Mouse (Mus musculus) forebrain, embryonic 15.5 days (tissue): Measurements from ENCODE around the gene Tnr. TPM values are rescaled to one million over a fixed set of nuclear protein-coding genes. Genes with fewer than 3 reads are reported as not detected.
A peak's percentile ranks its signal among the peaks of the same experiment; 100 is the strongest.

ENCODE experiments used
- ATAC-seq: fragments of 200-750 bp; cut with Nextera tagmentation; replicated peaks from 2 replicates; pipeline ENCODE4 v1.8.0; 2017; ENCODE audit warnings: mild to moderate bottlenecking, moderate TSS enrichment, moderate library complexity
- H3K27ac ChIP-seq: fragments of 300-500 bp; sonication (generic); replicated peaks from 2 replicates; pipeline ENCODE4 v1.5.1; 2015; ENCODE audit warnings: mild to moderate bottlenecking, inconsistent platforms
- H3K27me3 ChIP-seq: fragments of 300-500 bp; sonication (generic); 2 replicates; pipeline ENCODE4 v1.6.1; 2015; ENCODE audit warnings: inconsistent platforms
- H3K36me3 ChIP-seq: fragments of 300-500 bp; sonication (generic); 2 replicates; pipeline ENCODE4 v1.6.1; 2015; ENCODE audit warnings: mild to moderate bottlenecking, inconsistent platforms
- H3K4me1 ChIP-seq: fragments of 300-500 bp; sonication (generic); 2 replicates; pipeline ENCODE4 v1.6.1; 2015; ENCODE audit warnings: inconsistent platforms
- H3K4me2 ChIP-seq: fragments of 300-500 bp; sonication (generic); replicated peaks from 2 replicates; pipeline ENCODE4 v1.6.1; 2015; ENCODE audit warnings: mild to moderate bottlenecking, inconsistent platforms
- H3K4me3 ChIP-seq: fragments of 300-500 bp; sonication (generic); 2 replicates; pipeline ENCODE4 v1.5.1; 2015; ENCODE audit warnings: mild to moderate bottlenecking, inconsistent platforms
- H3K9ac ChIP-seq: fragments of 300-500 bp; sonication (generic); replicated peaks from 2 replicates; pipeline ENCODE4 v1.6.1; 2015; ENCODE audit warnings: mild to moderate bottlenecking, inconsistent platforms
- H3K9me3 ChIP-seq: fragments of 300-500 bp; sonication (generic); 2 replicates; pipeline ENCODE4 v1.6.1; 2016; ENCODE audit warnings: inconsistent platforms
- WGBS: fragments of 180-500 bp; shearing (Covaris S2); methylation state at CpG from one replicate; pipeline ENCODE4 v1.1.7; 2015; ENCODE audit warnings: mixed read lengths; 5-methylcytosine and 5-hydroxymethylcytosine counted together
- polyA plus RNA-seq: library from polyadenylated mRNA; unstranded; fragments of >200 nt; fragmentation: Nextera tagmentation; extraction: Ambion mirVana; gene quantifications from 2 replicates; pipeline ENCODE4 v1.2.1, GENCODE M21; 2015

The Tnr gene
- polyA plus RNA-seq, 1 experiment from 2014 or later = 6.7 TPM

GRCm38 (mm10) chr1:159816614-159817371 is 293.2 kb downstream of the Tnr start:
- Histone ChIP-seq H3K4me3 (no peak overlapping the region), H3K27me3 (no peaks in the 10 kb centered on the region), H3K9ac (no peak overlapping the region), H3K9me3 (no peaks in the 10 kb centered on the region), H3K4me2 (no peak overlapping the region), H3K27ac (no peak overlapping the region), H3K4me1 (peaks cover 15% of the 10 kb centered on the region), H3K36me3 (no peaks in the 10 kb centered on the region)
- no peak for ATAC-seq
- WGBS = 58% methylated on average over 8 of the region's 8 CpGs

GRCm38 (mm10) chr1:159819511-159819910 is 295.9 kb downstream of the Tnr start:
- no peak overlapping the region for H3K4me3 ChIP-seq
- no peak overlapping the region for H3K4me2 ChIP-seq
- no peaks in the 10 kb centered on the region for H3K9me3 ChIP-seq
- no peaks in the 10 kb centered on the region for H3K36me3 ChIP-seq
- H3K9ac ChIP-seq = no peak overlapping the region
- peaks cover 7% of the 10 kb centered on the region; the same call in 1 of the 2 replicates for H3K4me1 ChIP-seq
- 38% methylated on average over 3 of the region's 3 CpGs for WGBS
- no peaks in the 10 kb centered on the region for H3K27me3 ChIP-seq
- H3K27ac ChIP-seq = 0 out of 2 replicates have a peak overlapping the region, but pooled peaks have one; percentile 11
- peak; percentile 32; the same call in 1 of the 2 replicates for ATAC-seq

GRCm38 (mm10) chr1:159822416-159822815 is 298.8 kb downstream of the Tnr start:
- peak; percentile 83; the same call in 1 of the 2 replicates for ATAC-seq
- Histone ChIP-seq H3K4me1 (peaks cover 7% of the 10 kb centered on the region; the same call in 1 of the 2 replicates), H3K9me3 (no peaks in the 10 kb centered on the region), H3K36me3 (no peaks in the 10 kb centered on the region), H3K9ac (no peak overlapping the region), H3K4me2 (no peak overlapping the region), H3K27me3 (no peaks in the 10 kb centered on the region), H3K27ac (peak overlapping the region; percentile 75), H3K4me3 (no peak overlapping the region)
- 82% methylated on average over 2 of the region's 2 CpGs for WGBS

- Histone ChIP-seq H3K4me3 (no peak overlapping the region), H3K9ac (no peak overlapping the region), H3K4me2 (no peak overlapping the region), H3K27me3 (no peaks in the 10 kb centered on the region), H3K9me3 (no peaks in the 10 kb centered on the region), H3K27ac (no peak overlapping the region), H3K4me1 (no peaks in the 10 kb centered on the region), H3K36me3 (no peaks in the 10 kb centered on the region)
- WGBS = 94% methylated on average over 2 of the region's 2 CpGs
- ATAC-seq = no peak
Observed at GRCm38 (mm10) chr1:159828531-159828930, 305.0 kb downstream of the Tnr start.

- Histone ChIP-seq H3K4me1 (no peaks in the 10 kb centered on the region), H3K9ac (no peak overlapping the region), H3K9me3 (no peaks in the 10 kb centered on the region), H3K4me2 (no peak overlapping the region), H3K27ac (no peak overlapping the region), H3K27me3 (no peaks in the 10 kb centered on the region), H3K4me3 (no peak overlapping the region), H3K36me3 (no peaks in the 10 kb centered on the region)
- WGBS = 79% methylated on average over 2 of the region's 2 CpGs
- ATAC-seq = no peak
Observed at GRCm38 (mm10) chr1:159833165-159833564, 309.6 kb downstream of the Tnr start.

- Histone ChIP-seq H3K4me2 (no peak overlapping the region), H3K36me3 (no peaks in the 10 kb centered on the region), H3K4me1 (no peaks in the 10 kb centered on the region), H3K9me3 (no peaks in the 10 kb centered on the region), H3K4me3 (no peak overlapping the region), H3K9ac (no peak overlapping the region), H3K27me3 (no peaks in the 10 kb centered on the region), H3K27ac (no peak overlapping the region)
- 54% methylated on average over 4 of the region's 4 CpGs for WGBS
- no peak for ATAC-seq
Observed at GRCm38 (mm10) chr1:159833646-159834338, 310.2 kb downstream of the Tnr start.

GRCm38 (mm10) chr1:159835126-159835525 is 311.6 kb downstream of the Tnr start:
- no peak overlapping the region for H3K4me2 ChIP-seq
- H3K9ac ChIP-seq = no peak overlapping the region
- H3K27ac ChIP-seq = no peak overlapping the region
- WGBS = 3% methylated on average over 4 of the region's 4 CpGs
- H3K4me1 ChIP-seq = no peaks in the 10 kb centered on the region
- no peaks in the 10 kb centered on the region for H3K27me3 ChIP-seq
- ATAC-seq = no peak
- H3K9me3 ChIP-seq = no peaks in the 10 kb centered on the region
- no peak overlapping the region for H3K4me3 ChIP-seq
- no peaks in the 10 kb centered on the region for H3K36me3 ChIP-seq

GRCm38 (mm10) chr1:159840337-159840736 is 316.8 kb downstream of the Tnr start:
- Histone ChIP-seq H3K36me3 (no peaks in the 10 kb centered on the region), H3K4me3 (no peak overlapping the region), H3K4me1 (no peaks in the 10 kb centered on the region), H3K9me3 (no peaks in the 10 kb centered on the region), H3K9ac (no peak overlapping the region), H3K27ac (no peak overlapping the region), H3K27me3 (no peaks in the 10 kb centered on the region), H3K4me2 (no peak overlapping the region)
- ATAC-seq = no peak
- WGBS = 22% methylated on average over 2 of the region's 2 CpGs

- no peak overlapping the region for H3K9ac ChIP-seq
- no peak for ATAC-seq
- H3K27me3 ChIP-seq = no peaks in the 10 kb centered on the region
- no peaks in the 10 kb centered on the region for H3K4me1 ChIP-seq
- H3K4me2 ChIP-seq = no peak overlapping the region
- H3K9me3 ChIP-seq = no peaks in the 10 kb centered on the region
- H3K36me3 ChIP-seq = no peaks in the 10 kb centered on the region
- no peak overlapping the region for H3K4me3 ChIP-seq
- WGBS = 79% methylated on average over 5 of the region's 5 CpGs
- H3K27ac ChIP-seq = no peak overlapping the region
Observed at GRCm38 (mm10) chr1:159842876-159843275, 319.3 kb downstream of the Tnr start.

GRCm38 (mm10) chr1:159852088-159852487 is 328.5 kb downstream of the Tnr start:
- ATAC-seq = no peak
- Histone ChIP-seq H3K36me3 (no peaks in the 10 kb centered on the region), H3K4me1 (no peaks in the 10 kb centered on the region), H3K27me3 (no peaks in the 10 kb centered on the region), H3K4me2 (no peak overlapping the region), H3K9me3 (no peaks in the 10 kb centered on the region; the same call in 1 of the 2 replicates), H3K27ac (no peak overlapping the region), H3K4me3 (no peak overlapping the region), H3K9ac (no peak overlapping the region)
- 72% methylated on average over 11 of the region's 11 CpGs for WGBS

- Histone ChIP-seq H3K36me3 (no peaks in the 10 kb centered on the region), H3K4me1 (no peaks in the 10 kb centered on the region), H3K4me3 (no peak overlapping the region), H3K9me3 (no peaks in the 10 kb centered on the region; the same call in 1 of the 2 replicates), H3K27me3 (no peaks in the 10 kb centered on the region), H3K9ac (no peak overlapping the region), H3K4me2 (no peak overlapping the region), H3K27ac (no peak overlapping the region)
- WGBS = 96% methylated on average over 1 of the region's 1 CpGs
- no peak for ATAC-seq
Observed at GRCm38 (mm10) chr1:159854261-159854660, 330.7 kb downstream of the Tnr start.

GRCm38 (mm10) chr1:159861782-159862474 is 338.4 kb downstream of the Tnr start:
- 71% methylated on average over 3 of the region's 3 CpGs for WGBS
- no peaks in the 10 kb centered on the region; the same call in 1 of the 2 replicates for H3K9me3 ChIP-seq
- H3K36me3 ChIP-seq = no peaks in the 10 kb centered on the region
- ATAC-seq = no peak
- H3K4me3 ChIP-seq = no peak overlapping the region
- no peaks in the 10 kb centered on the region for H3K4me1 ChIP-seq
- no peak overlapping the region for H3K27ac ChIP-seq
- H3K9ac ChIP-seq = no peak overlapping the region
- H3K4me2 ChIP-seq = no peak overlapping the region
- H3K27me3 ChIP-seq = no peaks in the 10 kb centered on the region
